Comparison of ENCODE assay signal across 7 mouse cellular contexts in the genomic region with DNA sequence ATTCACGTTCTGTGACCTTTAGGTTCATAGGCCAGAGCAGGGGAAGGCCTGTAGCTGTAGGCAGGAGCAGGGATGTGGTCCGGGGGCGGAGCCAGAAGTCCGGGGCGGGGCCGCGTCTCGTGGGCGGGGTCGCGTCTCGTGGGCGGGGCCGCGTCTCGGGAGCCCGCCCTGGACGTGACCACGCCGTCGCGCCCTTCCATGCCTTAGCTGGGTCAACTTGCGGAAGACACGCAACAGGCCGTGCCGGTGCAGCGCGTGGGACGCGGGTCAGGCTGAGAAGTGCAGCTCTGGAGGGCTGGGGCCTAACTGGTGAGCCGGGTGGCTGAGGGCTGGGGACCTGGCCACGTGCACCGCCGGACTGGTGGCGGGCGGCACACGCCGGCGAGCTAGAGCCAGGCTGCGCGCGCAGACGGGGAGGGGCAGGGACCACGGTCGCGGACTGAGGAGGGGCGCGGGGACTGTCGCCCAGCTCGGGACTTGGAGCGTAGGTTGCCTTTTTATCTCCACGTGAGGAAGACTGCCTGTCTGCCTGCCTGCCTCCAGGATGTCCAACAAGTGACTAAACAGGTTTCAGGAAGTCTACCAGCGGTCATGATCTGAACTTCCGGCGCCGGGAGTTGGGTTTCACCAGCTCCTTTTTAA. TPM values are rescaled to one million over a fixed set of nuclear protein-coding genes. Genes with fewer than 3 reads are reported as not detected.
A peak's percentile ranks its signal among the peaks of the same experiment; 100 is the strongest.
DNase-seq lines count a peak whose midpoint lies in the region; ATAC-seq lines count a peak whose summit lies in the region.

A gene (plus strand): TSS at position 139 of the 642 bp plus-strand sequence.

- WGBS in embryonic facial prominence, embryonic 11.5 days, result 2% methylated on average over 56 of the region's 56 CpGs
- WGBS in limb, embryonic 10.5 days, result 2% methylated on average over 56 of the region's 56 CpGs
- 2% methylated on average over 56 of the region's 56 CpGs for WGBS in midbrain, embryonic 12.5 days

- DNase-seq in adrenal gland, postnatal 14 days, result peak; percentile 93
- peak; percentile 81 for DNase-seq in embryonic facial prominence, embryonic 11.5 days (ENCODE audit: low spot score)
- peak; percentile 99 for DNase-seq in heart, adult 11 months
- peak; percentile 90 for DNase-seq in kidney, adult 18-20 months
- DNase-seq in limb, embryonic 10.5 days (ENCODE audit: low spot score), result peak; percentile 90
- DNase-seq in skeletal muscle tissue, adult 2 months (ENCODE audit: low read depth, low spot score), result peak; percentile 51

- H3K9me3 ChIP-seq in embryonic facial prominence, embryonic 11.5 days (replicated peaks; ENCODE audit: control insufficient read depth, low read length), result no peaks in the 10 kb centered on the region
- no peaks in the 10 kb centered on the region for H3K9me3 ChIP-seq in limb, embryonic 10.5 days (replicated peaks)
- H3K9me3 ChIP-seq in midbrain, embryonic 12.5 days, result no peaks in the 10 kb centered on the region

- no peak within 1 kb of the TSS for H3K27ac ChIP-seq in embryonic facial prominence, embryonic 11.5 days (replicated peaks; ENCODE audit: low read depth, low read length)
- H3K27ac ChIP-seq in limb, embryonic 10.5 days, result peak within 1 kb of the TSS; percentile 90
- no peak within 1 kb of the TSS for H3K27ac ChIP-seq in midbrain, embryonic 12.5 days (replicated peaks)

- ATAC-seq in embryonic facial prominence, embryonic 11.5 days (replicated peaks; ENCODE audit: insufficient number of reproducible peaks, low FRiP score, low TSS enrichment, low read depth), result peak; percentile 93
- peak; percentile 96 for ATAC-seq in midbrain, embryonic 12.5 days (ENCODE audit: low FRiP score, low read depth)

- H3K4me2 ChIP-seq in embryonic facial prominence, embryonic 11.5 days (ENCODE audit: low read depth, low read length), result peak within 1 kb of the TSS; percentile 52
- H3K4me2 ChIP-seq in midbrain, embryonic 12.5 days (replicated peaks), result peak within 1 kb of the TSS; percentile 75

- H3K27me3 ChIP-seq in embryonic facial prominence, embryonic 11.5 days (ENCODE audit: control insufficient read depth, insufficient read depth, low read length), result no peaks in the 10 kb centered on the region
- no peaks in the 10 kb centered on the region for H3K27me3 ChIP-seq in limb, embryonic 10.5 days (ENCODE audit: low read depth, poor library complexity, severe bottlenecking)
- no peaks in the 10 kb centered on the region for H3K27me3 ChIP-seq in midbrain, embryonic 12.5 days

- H3K4me3 ChIP-seq in embryonic facial prominence, embryonic 11.5 days (ENCODE audit: low read depth, low read length), result peak within 1 kb of the TSS; percentile 57
- peak within 1 kb of the TSS; percentile 63 for H3K4me3 ChIP-seq in limb, embryonic 10.5 days
- peak within 1 kb of the TSS; percentile 60 for H3K4me3 ChIP-seq in midbrain, embryonic 12.5 days

- no peaks in the 10 kb centered on the region for H3K36me3 ChIP-seq in embryonic facial prominence, embryonic 11.5 days (replicated peaks; ENCODE audit: control insufficient read depth, insufficient read depth, low read depth, low read length)
- peaks cover 18% of the 10 kb centered on the region for H3K36me3 ChIP-seq in limb, embryonic 10.5 days
- no peaks in the 10 kb centered on the region for H3K36me3 ChIP-seq in midbrain, embryonic 12.5 days

- H3K9ac ChIP-seq in embryonic facial prominence, embryonic 11.5 days (replicated peaks; ENCODE audit: low read length), result peak within 1 kb of the TSS; percentile 62
- H3K9ac ChIP-seq in midbrain, embryonic 12.5 days (replicated peaks), result peak within 1 kb of the TSS; percentile 53

- no peaks in the 10 kb centered on the region for H3K4me1 ChIP-seq in embryonic facial prominence, embryonic 11.5 days (ENCODE audit: control insufficient read depth, insufficient read depth, low read length)
- peaks cover 10% of the 10 kb centered on the region for H3K4me1 ChIP-seq in limb, embryonic 10.5 days
- peaks cover 4% of the 10 kb centered on the region; the same call in 1 of the 2 replicates for H3K4me1 ChIP-seq in midbrain, embryonic 12.5 days

RNA-seq across cellular contexts. Expression of the gene that starts here (rescaled TPM):
- 21.2 and 25.8 TPM in 2 replicates for total RNA-seq in adrenal gland, postnatal 14 days (2021)
- polyA plus RNA-seq in embryonic facial prominence, embryonic 11.5 days (2014; fragmentation: Nextera tagmentation; extraction: Ambion mirVana), result 34.2 and 35.3 TPM in 2 replicates
- polyA plus RNA-seq in limb, embryonic 10.5 days (2016; fragmentation: Nextera tagmentation; extraction: Ambion mirVana), result 36.6 and 40.6 TPM in 2 replicates
- polyA plus RNA-seq in midbrain, embryonic 12.5 days (2016; fragmentation: Nextera tagmentation; extraction: Ambion mirVana), result 19.3 and 19.9 TPM in 2 replicates
